Mouse (Mus musculus): ENCODE measurements around the gene Asic2.

- TF ChIP-seq CTCF (IDR thresholded peaks at IDR 0.05; ENCODE audit: control insufficient read depth, insufficient read depth, low read length) (no peak), POLR2A (IDR thresholded peaks at IDR 0.05; ENCODE audit: borderline replicate concordance, control insufficient read depth, low read depth, low read length) (no peak)
Measured at GRCm38 (mm10) chr11:81192155-81192554, 776.1 kb downstream of the Asic2 start.
